Mouse (Mus musculus): ENCODE results near the gene Dll4.
A peak's percentile ranks its signal among the peaks of the same experiment; 100 is the strongest.

Dll4 gene

GRCm38 (mm10) chr2:119334964-119335525 is 9.5 kb downstream of the Dll4 start:
- DNase-seq (ENCODE audit: low spot score), result no peak

- no peak for DNase-seq (ENCODE audit: low spot score)
Measured at GRCm38 (mm10) chr2:119335535-119335934, 10.0 kb downstream of the Dll4 start.

- no peak for DNase-seq (ENCODE audit: low spot score)
Measured at GRCm38 (mm10) chr2:119336002-119336401, 10.4 kb downstream of the Dll4 start.

- DNase-seq (ENCODE audit: low spot score), result no peak
Measured at GRCm38 (mm10) chr2:119336470-119336869, 10.9 kb downstream of the Dll4 start.

- peak; percentile 92 for DNase-seq (ENCODE audit: low spot score)
Measured at GRCm38 (mm10) chr2:119337425-119338265, 12.1 kb downstream of the Dll4 start.

- no peak for DNase-seq (ENCODE audit: low spot score)
Measured at GRCm38 (mm10) chr2:119344537-119345138, 19.1 kb downstream of the Dll4 start.

GRCm38 (mm10) chr2:119350555-119351486 is 25.2 kb downstream of the Dll4 start, which contains the start of gene Chac1:
Gene Chac1 (plus strand): TSS chr2:119351229.
- peak; percentile 88 for DNase-seq (ENCODE audit: low spot score)

- DNase-seq (ENCODE audit: low spot score), result no peak
Measured at GRCm38 (mm10) chr2:119353707-119354106, 28.1 kb downstream of the Dll4 start.

GRCm38 (mm10) chr2:119355089-119355488 is 29.5 kb downstream of the Dll4 start:
- DNase-seq (ENCODE audit: low spot score), result no peak

- no peak for DNase-seq (ENCODE audit: low spot score)
Measured at GRCm38 (mm10) chr2:119355651-119356050, 30.1 kb downstream of the Dll4 start.

- no peak for DNase-seq (ENCODE audit: low spot score)
Measured at GRCm38 (mm10) chr2:119356310-119356709, 30.7 kb downstream of the Dll4 start.

GRCm38 (mm10) chr2:119356805-119357204 is 31.2 kb downstream of the Dll4 start:
- no peak for DNase-seq (ENCODE audit: low spot score)

- DNase-seq (ENCODE audit: low spot score), result no peak
Measured at GRCm38 (mm10) chr2:119358249-119358648, 32.7 kb downstream of the Dll4 start.

- no peak for DNase-seq (ENCODE audit: low spot score)
Measured at GRCm38 (mm10) chr2:119359721-119360291, 34.2 kb downstream of the Dll4 start.

GRCm38 (mm10) chr2:119364969-119365368 is 39.4 kb downstream of the Dll4 start:
- DNase-seq (ENCODE audit: low spot score), result no peak

GRCm38 (mm10) chr2:119367346-119367745 is 41.8 kb downstream of the Dll4 start:
- DNase-seq (ENCODE audit: low spot score), result no peak

GRCm38 (mm10) chr2:119370116-119370515 is 44.5 kb downstream of the Dll4 start:
- no peak for DNase-seq (ENCODE audit: low spot score)

- no peak for DNase-seq (ENCODE audit: low spot score)
Measured at GRCm38 (mm10) chr2:119377286-119377685, 51.7 kb downstream of the Dll4 start.

GRCm38 (mm10) chr2:119377826-119378225 is 52.2 kb downstream of the Dll4 start:
- no peak for DNase-seq (ENCODE audit: low spot score)

- DNase-seq (ENCODE audit: low spot score), result no peak
Measured at GRCm38 (mm10) chr2:119379455-119379854, 53.9 kb downstream of the Dll4 start.
